Mouse (Mus musculus) embryonic facial prominence, embryonic 15.5 days (tissue): Measurements from ENCODE around the gene Hdac5. TPM values are rescaled to one million over a fixed set of nuclear protein-coding genes. Genes with fewer than 3 reads are reported as not detected.

Experiments
- ATAC-seq: fragments of 200-750 bp; cut with Nextera tagmentation; 2 replicates; pipeline ENCODE4 v1.8.0; 2017; ENCODE audit warnings: low read depth, moderate TSS enrichment; ENCODE audit not compliant: insufficient number of reproducible peaks, low FRiP score, low TSS enrichment
- H3K27ac ChIP-seq: fragments of 300-500 bp; sonication (generic); replicated peaks from 2 replicates; pipeline ENCODE4 v1.5.1; 2015; ENCODE audit warnings: mild to moderate bottlenecking, inconsistent platforms
- H3K27me3 ChIP-seq: fragments of 300-500 bp; sonication (generic); 2 replicates; pipeline ENCODE4 v1.6.1; 2015; ENCODE audit warnings: inconsistent platforms
- H3K36me3 ChIP-seq: fragments of 300-500 bp; sonication (generic); 2 replicates; pipeline ENCODE4 v1.6.1; 2015; ENCODE audit warnings: mild to moderate bottlenecking, inconsistent platforms
- H3K4me1 ChIP-seq: fragments of 300-500 bp; sonication (generic); 2 replicates; pipeline ENCODE4 v1.6.1; 2015; ENCODE audit warnings: inconsistent platforms
- H3K4me2 ChIP-seq: fragments of 300-500 bp; sonication (generic); replicated peaks from 2 replicates; pipeline ENCODE4 v1.6.1; 2015; ENCODE audit warnings: mild to moderate bottlenecking, inconsistent platforms
- H3K4me3 ChIP-seq: fragments of 300-500 bp; sonication (generic); replicated peaks from 2 replicates; pipeline ENCODE4 v1.5.1; 2015; ENCODE audit warnings: mild to moderate bottlenecking, inconsistent platforms
- H3K9ac ChIP-seq: fragments of 300-500 bp; sonication (generic); 2 replicates; pipeline ENCODE4 v1.6.1; 2015; ENCODE audit warnings: inconsistent platforms
- H3K9me3 ChIP-seq: fragments of 300-500 bp; sonication (generic); replicated peaks from 2 replicates; pipeline ENCODE4 v1.6.1; 2016; ENCODE audit warnings: inconsistent platforms
- WGBS: fragments of 180-500 bp; shearing (Covaris S2); methylation state at CpG from one replicate; pipeline ENCODE4 v1.1.7; 2015; 5-methylcytosine and 5-hydroxymethylcytosine counted together
- microRNA-seq: library from miRNA; unstranded; fragments of <30 nt; microRNA quantifications from one replicate; pipeline ENCODE4, GENCODE M21; 2016; ENCODE audit warnings: borderline number of aligned reads
- polyA plus RNA-seq: library from polyadenylated mRNA; unstranded; fragments of >200 nt; fragmentation: Nextera tagmentation; extraction: Ambion mirVana; gene quantifications from 2 replicates; pipeline ENCODE4 v1.2.1, GENCODE M21; 2015

The Hdac5 gene
- polyA plus RNA-seq, 1 experiment from 2014 or later: 106 TPM

GRCm38 (mm10) chr11:102144957-102145470 lies 85.0 kb downstream of the Hdac5 start:
- peak overlapping the region; percentile 55 for H3K4me2 ChIP-seq
- H3K4me3 ChIP-seq: peak overlapping the region; percentile 35
- H3K4me1 ChIP-seq: peaks cover 22% of the 10 kb centered on the region
- H3K9me3 ChIP-seq: no peaks in the 10 kb centered on the region
- no peak overlapping the region for H3K9ac ChIP-seq
- H3K27me3 ChIP-seq: peaks cover 73% of the 10 kb centered on the region
- no peak overlapping the region for H3K27ac ChIP-seq
- no peak for ATAC-seq
- WGBS: 26% methylated on average over 13 of the region's 13 CpGs
- no peaks in the 10 kb centered on the region for H3K36me3 ChIP-seq

Small RNA genes lying within 50 kb of the gene (microRNA-seq; reads per million reads assigned to microRNA genes)
- 0.69 reads per million for gene Mir8101

Other genes with a start within 250 kb of the Hdac5 start
- gene Cfap97d1, start 245.9 kb downstream of the Hdac5 start, polyA plus RNA-seq: not detected in 2 replicates
- 26.2 and 29.9 TPM in 2 replicates for gene Dusp3, start 243.2 kb downstream of the Hdac5 start, polyA plus RNA-seq
- gene Mpp3, start 201.7 kb downstream of the Hdac5 start, polyA plus RNA-seq: 5.5 and 6.2 TPM in 2 replicates
- 1.5 and 2.1 TPM in 2 replicates for gene Cd300lg, start 188.7 kb downstream of the Hdac5 start, polyA plus RNA-seq
- 7.0 and 10.7 TPM in 2 replicates for gene Mpp2, start 141.7 kb downstream of the Hdac5 start, polyA plus RNA-seq
- not detected in 2 replicates for gene Ppy, start 128.8 kb downstream of the Hdac5 start, polyA plus RNA-seq
- gene Pyy, start 122.3 kb downstream of the Hdac5 start, polyA plus RNA-seq: not detected in 2 replicates
- 0.98 and 1.7 TPM in 2 replicates for gene Nags, start 84.7 kb downstream of the Hdac5 start, polyA plus RNA-seq
- 39.4 and 39.9 TPM in 2 replicates for gene Tmem101, start 73.8 kb downstream of the Hdac5 start, polyA plus RNA-seq
- 113 and 128 TPM in 2 replicates for gene Lsm12, start 44.9 kb downstream of the Hdac5 start, polyA plus RNA-seq
- 29.8 and 31.7 TPM in 2 replicates for gene G6pc3, start 40.5 kb downstream of the Hdac5 start, polyA plus RNA-seq
- 13.6 and 16.0 TPM in 2 replicates for gene BC030867, start 18.7 kb upstream of the Hdac5 start, polyA plus RNA-seq
- 0.12 and 0.26 TPM in 2 replicates for gene Asb16, start 38.6 kb upstream of the Hdac5 start, polyA plus RNA-seq
- 58.3 and 59.5 TPM in 2 replicates for gene Tmub2, start 54.8 kb upstream of the Hdac5 start, polyA plus RNA-seq
- 18.4 and 20.0 TPM in 2 replicates for gene Atxn7l3, start 66.5 kb upstream of the Hdac5 start, polyA plus RNA-seq
- 86.6 and 87.3 TPM in 2 replicates for gene Ubtf, start 89.6 kb upstream of the Hdac5 start, polyA plus RNA-seq
- 5.0 and 5.2 TPM in 2 replicates for gene Slc4a1, start 136.0 kb upstream of the Hdac5 start, polyA plus RNA-seq
- gene Rundc3a, start 163.2 kb upstream of the Hdac5 start, polyA plus RNA-seq: 7.5 and 8.3 TPM in 2 replicates
- gene Slc25a39, start 177.8 kb upstream of the Hdac5 start, polyA plus RNA-seq: 197 and 199 TPM in 2 replicates
- gene Grn, start 200.1 kb upstream of the Hdac5 start, polyA plus RNA-seq: 196 and 199 TPM in 2 replicates
- gene Fam171a2, start 217.5 kb upstream of the Hdac5 start, polyA plus RNA-seq: 8.5 and 9.7 TPM in 2 replicates
- 9.1 and 9.5 TPM in 2 replicates for gene Itga2b, start 240.0 kb upstream of the Hdac5 start, polyA plus RNA-seq